Mouse (Mus musculus) mature B cell (primary cell): Measurements from ENCODE around the gene Ubr1.

Experiments
- in situ Hi-C: fragments of 300-500 bp; cut with MboI; formaldehyde crosslinking; loops from 2 replicates; pipeline ENCODE4 v1.14.3; 2019

Ubr1 gene

GRCm38 (mm10) chr2:120853151-120853550 lies 117.4 kb downstream of the Ubr1 start:
- in situ Hi-C loops: no loop called here

GRCm38 (mm10) chr2:120852626-120853025 lies 117.9 kb downstream of the Ubr1 start:
- in situ Hi-C loops: no loop called here

GRCm38 (mm10) chr2:120850424-120851082 lies 120.0 kb downstream of the Ubr1 start, which contains the start of gene Ttbk2:
TSS of gene Ttbk2 (minus strand) at chr2:120850604.
- in situ Hi-C loops: no loop called here

- in situ Hi-C loops: no loop called here
Measured at GRCm38 (mm10) chr2:120849449-120850423, 120.8 kb downstream of the Ubr1 start, which contains the start of gene Cdan1. TSS of gene Cdan1 (minus strand) at chr2:120850128.

GRCm38 (mm10) chr2:120845280-120845679 lies 125.2 kb downstream of the Ubr1 start:
- in situ Hi-C loops: no loop called here

- in situ Hi-C loops: no loop called here
Measured at GRCm38 (mm10) chr2:120843990-120844389, 126.5 kb downstream of the Ubr1 start.

GRCm38 (mm10) chr2:120841211-120841610 lies 129.3 kb downstream of the Ubr1 start:
- in situ Hi-C loops: no loop called here

- in situ Hi-C loops: no loop called here
Measured at GRCm38 (mm10) chr2:120835167-120835566, 135.3 kb downstream of the Ubr1 start.

- in situ Hi-C loops: no loop called here
Measured at GRCm38 (mm10) chr2:120826936-120827638, 143.4 kb downstream of the Ubr1 start.
